Mouse (Mus musculus) heart, adult 2 months (tissue): ENCODE measurements around the gene Iffo2. TPM values are rescaled to one million over a fixed set of nuclear protein-coding genes. Genes with fewer than 3 reads are reported as not detected.

Source experiments
- DNase-seq, 2 experiments: peaks; one replicate each; pipeline ENCODE4 v3.0.0; 2021
- H3K27ac ChIP-seq: fragments of 200-600 bp; 2 replicates; pipeline ENCODE4 v1.8.1; 2022
- H3K27me3 ChIP-seq: fragments of 200-500 bp; 2 replicates; pipeline ENCODE4 v1.6.1; 2012; ENCODE audit warnings: mild to moderate bottlenecking, low read length, inconsistent platforms, mixed read lengths; ENCODE audit not compliant: control insufficient read depth, insufficient read depth
- H3K36me3 ChIP-seq: fragments of 200-500 bp; 2 replicates; pipeline ENCODE4 v1.6.1; 2012; ENCODE audit warnings: low read length, inconsistent platforms; ENCODE audit not compliant: control insufficient read depth, insufficient read depth
- H3K4me1 ChIP-seq: fragments of 200-500 bp; 2 replicates; pipeline ENCODE4 v1.6.1; 2011; ENCODE audit warnings: low read length; ENCODE audit not compliant: control insufficient read depth, insufficient read depth
- H3K4me3 ChIP-seq: fragments of 200-600 bp; 2 replicates; pipeline ENCODE4 v1.8.1; 2022
- H3K79me2 ChIP-seq: fragments of 200-500 bp; replicated peaks from 2 replicates; pipeline ENCODE4 v1.6.1; 2012; ENCODE audit warnings: mild to moderate bottlenecking, inconsistent platforms, low read length, moderate library complexity, mixed read lengths; ENCODE audit not compliant: control insufficient read depth, insufficient read depth
- H3K9ac ChIP-seq: fragments of 200-500 bp; 2 replicates; pipeline ENCODE4 v1.6.1; 2012; ENCODE audit warnings: low read depth, mild to moderate bottlenecking, control low read depth, inconsistent platforms, low read length, mixed read lengths
- CTCF ChIP-seq: fragments of 200-600 bp; IDR thresholded peaks from 2 replicates; pipeline ENCODE4 v1.8.1; 2022; ENCODE audit warnings: antibody characterized with exemption, mild to moderate bottlenecking, moderate library complexity
- EP300 ChIP-seq: fragments of 200-500 bp; IDR thresholded peaks from 2 replicates; pipeline ENCODE4 v1.6.1; 2011; ENCODE audit warnings: low read depth, low read length, control low read depth; ENCODE audit not compliant: insufficient read depth
- POLR2A ChIP-seq: fragments of 200-500 bp; IDR thresholded peaks from 2 replicates; pipeline ENCODE4 v1.6.1; 2011; ENCODE audit warnings: mild to moderate bottlenecking, low read depth, low read length, control low read depth; ENCODE audit not compliant: insufficient read depth
- WGBS: fragments of 180-500 bp; shearing (Covaris S2); methylation state at CpG from one replicate; pipeline ENCODE4 v1.1.7; 2018; 5-methylcytosine and 5-hydroxymethylcytosine counted together
- intact Hi-C: fragments of 180-260 bp; cut with DNase I; formaldehyde crosslinking; loops from one replicate; pipeline ENCODE4 v1.15.1; 2025
- polyA plus RNA-seq: library from polyadenylated mRNA; depleted of rRNA; stranded (reverse); fragments of >200 nt; gene quantifications from 2 replicates; pipeline ENCODE4 v1.2.3, GENCODE M21; 2012
- total RNA-seq, 2 experiments: library from RNA; stranded (reverse); gene quantifications; 2 replicates each; pipeline ENCODE4 v1.2.3; 2021

Iffo2 gene
- total and polyA plus RNA-seq, 3 experiments: 3.1 to 5.0 (median 4.9) TPM

DNA sequence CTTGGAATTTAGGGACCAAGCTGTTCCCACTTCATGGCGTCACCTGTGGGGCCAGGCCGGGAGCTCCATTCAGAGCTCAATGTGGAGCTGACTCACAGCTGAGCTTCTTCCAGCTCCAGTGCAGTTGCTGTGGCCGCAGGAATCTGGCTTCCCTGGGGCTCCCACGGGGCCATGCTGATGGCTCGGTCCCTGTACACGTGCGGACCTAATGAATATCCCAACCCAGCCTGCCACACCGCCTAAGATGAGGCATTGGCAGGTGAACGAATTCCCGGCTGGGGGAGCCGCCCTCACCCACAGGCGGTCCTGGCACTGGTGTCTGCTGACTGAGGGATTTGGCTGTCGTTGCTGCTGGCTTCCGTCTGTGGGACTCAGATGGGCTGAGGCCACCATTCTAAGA lies 29.5 kb upstream of the Iffo2 start:
- Histone ChIP-seq H3K36me3 (no peaks in the 10 kb centered on the region), H3K4me1 (no peaks in the 10 kb centered on the region), H3K27me3 (no peaks in the 10 kb centered on the region), H3K9ac (no peak overlapping the region), H3K79me2 (no peaks in the 10 kb centered on the region), H3K4me3 (no peak overlapping the region), H3K27ac (no peak overlapping the region)
- intact Hi-C loops: no loop called here
- WGBS: 41% methylated on average over 14 of the region's 14 CpGs
- no peak for TF ChIP-seq CTCF
- TF ChIP-seq EP300: no peak
- no peak for TF ChIP-seq POLR2A
- peak; percentile 44 to 53 for DNase-seq

DNA sequence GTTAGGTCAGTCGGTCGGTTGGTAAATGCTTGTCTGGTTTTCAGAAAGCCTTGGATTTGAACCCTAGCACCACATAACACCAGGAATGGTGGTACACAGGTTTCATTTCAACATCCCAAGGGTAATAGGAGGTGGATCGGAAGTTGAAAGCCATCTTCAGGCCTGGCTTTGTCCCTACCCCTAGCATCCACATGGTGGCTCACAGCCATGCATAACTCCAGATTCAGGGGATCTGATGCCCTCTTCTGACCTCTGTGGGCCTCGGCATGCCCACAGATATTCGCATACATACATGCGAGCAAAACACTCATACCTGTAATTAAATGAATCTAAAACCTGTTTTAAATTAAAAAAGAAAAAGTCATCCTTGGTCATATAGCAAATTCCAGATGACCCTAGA lies 28.6 kb upstream of the Iffo2 start:
- no peak for DNase-seq
- no peak overlapping the region for H3K9ac ChIP-seq
- no peak overlapping the region for H3K27ac ChIP-seq
- no peak overlapping the region for H3K4me3 ChIP-seq
- no peaks in the 10 kb centered on the region for H3K4me1 ChIP-seq
- WGBS: 85% methylated on average over 6 of the region's 6 CpGs
- no peaks in the 10 kb centered on the region for H3K27me3 ChIP-seq
- TF ChIP-seq CTCF (no peak), POLR2A (no peak), EP300 (no peak)
- no peaks in the 10 kb centered on the region for H3K79me2 ChIP-seq
- no peaks in the 10 kb centered on the region for H3K36me3 ChIP-seq
- intact Hi-C loops: no loop called here

DNA sequence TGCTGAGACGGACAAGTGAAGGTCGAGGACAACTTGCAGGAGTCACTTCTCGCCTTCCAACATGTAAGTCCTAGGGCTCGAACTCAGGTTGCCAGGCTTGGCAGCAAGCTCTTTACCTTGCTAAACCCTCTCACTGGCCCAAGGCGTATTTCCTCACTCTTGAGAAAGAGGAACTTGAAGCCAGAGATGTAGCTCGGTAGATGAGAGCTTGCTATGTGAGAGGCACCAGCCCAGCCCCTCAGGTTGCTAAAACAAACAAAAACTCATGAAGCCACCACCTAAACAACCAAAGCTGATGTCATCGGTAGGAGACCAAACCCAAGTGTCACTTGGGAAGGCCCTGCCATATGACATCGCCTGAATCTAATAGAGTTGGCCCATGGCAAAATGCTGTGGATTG lies 26.4 kb upstream of the Iffo2 start:
- 78% methylated on average over 8 of the region's 8 CpGs for WGBS
- no peaks in the 10 kb centered on the region for H3K36me3 ChIP-seq
- intact Hi-C loops: no loop called here
- H3K27me3 ChIP-seq: no peaks in the 10 kb centered on the region
- no peak overlapping the region for H3K4me3 ChIP-seq
- no peak for DNase-seq
- H3K4me1 ChIP-seq: no peaks in the 10 kb centered on the region
- TF ChIP-seq POLR2A (no peak), EP300 (no peak), CTCF (no peak)
- H3K79me2 ChIP-seq: no peaks in the 10 kb centered on the region
- H3K9ac ChIP-seq: no peak overlapping the region
- no peak overlapping the region for H3K27ac ChIP-seq

DNA sequence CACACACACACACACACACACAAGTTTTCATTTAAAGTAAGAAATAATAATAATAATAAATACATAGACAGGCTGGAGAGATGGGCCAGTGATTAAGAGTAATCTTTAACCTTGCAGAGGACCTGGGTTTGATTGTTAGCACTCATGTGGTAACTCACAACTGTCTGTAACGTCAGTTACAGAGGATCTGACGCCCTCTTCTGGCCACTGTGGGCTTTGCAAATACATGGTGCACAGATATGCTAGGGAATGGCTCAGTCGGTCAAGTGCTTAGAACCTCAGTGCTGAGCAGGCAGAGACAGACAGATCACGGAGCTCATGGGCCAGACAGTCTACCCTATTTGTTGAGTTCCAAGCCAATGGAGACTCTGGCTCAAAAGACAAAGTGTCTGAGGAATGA lies 24.6 kb upstream of the Iffo2 start:
- DNase-seq: no peak
- Histone ChIP-seq H3K79me2 (no peaks in the 10 kb centered on the region), H3K27ac (no peak overlapping the region), H3K27me3 (no peaks in the 10 kb centered on the region), H3K36me3 (no peaks in the 10 kb centered on the region), H3K4me1 (no peaks in the 10 kb centered on the region), H3K4me3 (no peak overlapping the region), H3K9ac (no peak overlapping the region)
- intact Hi-C loops: no loop called here
- WGBS: 79% methylated on average over 4 of the region's 4 CpGs
- TF ChIP-seq CTCF (no peak), EP300 (no peak), POLR2A (no peak)

DNA sequence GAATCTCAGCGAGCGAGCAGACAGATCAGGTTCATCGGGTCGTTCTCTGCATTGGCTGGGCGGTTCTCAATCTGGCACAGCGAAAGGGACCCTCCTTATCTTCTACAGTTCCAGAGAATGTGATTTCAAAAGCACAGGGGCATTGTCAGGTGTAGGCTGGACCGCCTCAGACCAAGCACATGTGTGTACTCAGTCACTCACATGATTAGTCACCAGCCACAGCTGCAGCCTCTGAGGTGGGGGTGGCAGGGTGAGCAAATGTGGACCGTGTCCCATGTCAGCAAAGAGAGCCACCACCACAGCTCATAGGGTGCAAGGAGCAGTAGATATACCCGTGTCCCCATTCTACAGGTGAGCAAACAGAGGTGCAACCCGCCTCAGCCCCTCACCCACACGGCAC lies 23.6 kb upstream of the Iffo2 start:
- 86% methylated on average over 11 of the region's 11 CpGs for WGBS
- no peaks in the 10 kb centered on the region for H3K79me2 ChIP-seq
- intact Hi-C loops: no loop called here

DNA sequence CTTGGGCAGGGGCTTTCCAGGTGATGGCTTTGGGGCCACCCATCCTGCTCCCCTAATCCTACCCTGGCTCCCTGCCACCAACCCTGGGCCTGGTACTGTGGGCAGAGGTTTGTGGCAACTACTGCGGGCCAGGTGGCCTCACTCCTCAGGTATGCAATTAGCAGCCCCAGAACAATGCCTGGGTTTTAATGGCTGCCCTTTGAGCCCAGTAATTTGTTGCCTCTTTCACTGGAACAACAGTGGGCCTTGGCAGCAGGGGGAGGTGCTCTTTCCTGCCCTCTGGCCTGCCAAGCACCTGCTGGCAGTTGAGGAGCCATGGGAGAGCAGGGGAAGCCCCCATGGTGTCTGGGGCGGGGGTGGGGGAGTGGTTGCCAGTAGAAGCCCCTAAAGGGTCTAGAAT lies 21.3 kb upstream of the Iffo2 start:
- no peak overlapping the region for H3K4me3 ChIP-seq
- H3K36me3 ChIP-seq: no peaks in the 10 kb centered on the region
- TF ChIP-seq EP300 (no peak), POLR2A (no peak), CTCF (no peak)
- no peaks in the 10 kb centered on the region for H3K27me3 ChIP-seq
- intact Hi-C loops: no loop called here
- no peak overlapping the region for H3K27ac ChIP-seq
- H3K79me2 ChIP-seq: no peaks in the 10 kb centered on the region
- no peak overlapping the region for H3K9ac ChIP-seq
- no peak for DNase-seq
- H3K4me1 ChIP-seq: no peaks in the 10 kb centered on the region
- 98% methylated on average over 2 of the region's 2 CpGs for WGBS

More for the DNA sequence above, 23.6 kb upstream of the Iffo2 start:
- no peaks in the 10 kb centered on the region for H3K4me1 ChIP-seq
- H3K27ac ChIP-seq: no peak overlapping the region
- no peaks in the 10 kb centered on the region for H3K36me3 ChIP-seq
- no peaks in the 10 kb centered on the region for H3K27me3 ChIP-seq
- no peak overlapping the region for H3K4me3 ChIP-seq
- TF ChIP-seq CTCF (no peak), EP300 (no peak), POLR2A (no peak)
- no peak overlapping the region for H3K9ac ChIP-seq
- no peak for DNase-seq
